In the genomic region with DNA sequence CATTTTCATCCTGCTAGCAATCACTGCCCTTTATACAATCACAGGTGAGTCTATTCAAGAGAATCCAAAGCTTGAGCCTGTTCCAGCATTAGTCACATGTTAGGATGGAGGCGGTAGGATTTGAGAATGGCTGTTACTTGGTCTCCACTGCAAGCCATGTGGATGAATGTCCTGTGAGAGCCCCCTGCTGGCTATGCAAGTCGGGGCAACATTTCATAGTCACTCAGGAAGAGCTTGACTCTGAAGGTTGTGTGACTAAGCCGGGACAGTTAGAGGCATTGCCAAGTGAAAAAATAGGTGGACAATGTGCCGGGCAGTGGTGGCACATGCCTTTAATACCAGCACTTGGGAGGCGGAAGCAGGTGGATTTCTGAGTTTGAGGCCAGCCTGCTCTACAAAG, we compare ENCODE assay signal across 9 mouse cellular contexts. TPM values are rescaled to one million over a fixed set of nuclear protein-coding genes. Genes with fewer than 3 reads are reported as not detected.
DNase-seq lines count a peak whose midpoint lies in the region; ATAC-seq and TF ChIP-seq lines count a peak whose summit lies in the region.
"Had no signal": no experiment of that assay in that cellular context is flagged by ENCODE, and none has a peak within 500 bp of the region (broad histone marks: within the 10 kb centered on the region; RNA-seq: fewer than 3 reads in every experiment).

No protein-coding gene starts in this region.

- H3K4me1 ChIP-seq in G1E (ENCODE audit: insufficient read depth, low read depth, low read length), result no peaks in the 10 kb centered on the region
- no peaks in the 10 kb centered on the region for H3K4me1 ChIP-seq in kidney, postnatal 0 days (replicated peaks; ENCODE audit: insufficient read depth, low read length)
- H3K4me1 ChIP-seq: hindbrain, embryonic 15.5 days had no signal

- intact Hi-C loops in left cerebral cortex, postnatal 25 days (cut with DNase I), result loop anchor here (10.0 kb wide), 1 partner anchor 449 kb away; no protein-coding TSS in a partner anchor
- intact Hi-C loops in left cerebral cortex, postnatal 4 days (cut with DNase I), result loop anchor here (5.0 kb wide), 1 partner anchor 102 kb away; no protein-coding TSS in a partner anchor

- no peak overlapping the region for H3K4me3 ChIP-seq in G1E (ENCODE audit: low read depth, low read length)
- no peak overlapping the region for H3K4me3 ChIP-seq in kidney, postnatal 0 days (replicated peaks; ENCODE audit: low read depth, low read length)
- H3K4me3 ChIP-seq: hindbrain, embryonic 15.5 days had no signal

- no peak overlapping the region for H3K27ac ChIP-seq in kidney, postnatal 0 days
- H3K27ac ChIP-seq: hindbrain, embryonic 15.5 days had no signal

- no peak for TF ChIP-seq CTCF in G1E (IDR thresholded peaks at IDR 0.05; ENCODE audit: low read depth, low read length)
- TF ChIP-seq CTCF in kidney, postnatal 0 days (IDR thresholded peaks at IDR 0.05; ENCODE audit: low read depth), result peak; percentile 73

- H3K27me3 ChIP-seq in G1E (ENCODE audit: insufficient read depth, low read length), result peaks cover 54% of the 10 kb centered on the region
- no peaks in the 10 kb centered on the region for H3K27me3 ChIP-seq in kidney, postnatal 0 days (ENCODE audit: insufficient read depth, low read length)
- H3K27me3 ChIP-seq: hindbrain, embryonic 15.5 days had no signal

- no peak overlapping the region for H3K4me2 ChIP-seq in kidney, postnatal 0 days (ENCODE audit: low read length)
- H3K4me2 ChIP-seq: hindbrain, embryonic 15.5 days had no signal

- no peaks in the 10 kb centered on the region for H3K36me3 ChIP-seq in G1E (replicated peaks)
- H3K36me3 ChIP-seq in kidney, postnatal 0 days (ENCODE audit: insufficient read depth, low read length), result no peaks in the 10 kb centered on the region
- H3K36me3 ChIP-seq: hindbrain, embryonic 15.5 days had no signal

- ATAC-seq in G1E (ENCODE audit: extremely low read depth, insufficient number of reproducible peaks, low FRiP score, poor library complexity, severe bottlenecking), result no peak
- ATAC-seq in kidney, postnatal 0 days (replicated peaks; ENCODE audit: low FRiP score, low read depth), result peak; percentile 29; the same call in 1 of the 2 replicates
- no peak for ATAC-seq in frontal cortex, adult (ENCODE audit: low TSS enrichment)

- no peaks in the 10 kb centered on the region for H3K9me3 ChIP-seq in G1E (replicated peaks)
- H3K9me3 ChIP-seq in kidney, postnatal 0 days (replicated peaks; ENCODE audit: low read length), result no peaks in the 10 kb centered on the region
- H3K9me3 ChIP-seq: hindbrain, embryonic 15.5 days had no signal

- H3K9ac ChIP-seq in kidney, postnatal 0 days (ENCODE audit: low read depth, low read length), result no peak overlapping the region
- H3K9ac ChIP-seq: hindbrain, embryonic 15.5 days had no signal

- peak; percentile 3 to 21 for DNase-seq in left cerebral cortex, postnatal 25 days (ENCODE audit: low spot score in 2 of 2)
- no peak for DNase-seq in left cerebral cortex, postnatal 4 days
- DNase-seq in G1E (ENCODE audit: low spot score), result peak; percentile 14
- DNase-seq in adrenal gland, postnatal 25 days, result peak; percentile 36
- peak; percentile 41 for DNase-seq in kidney, postnatal 0 days (ENCODE audit: low spot score)
- peak; percentile 25 for DNase-seq in thymus, postnatal 4 days
- no peak for DNase-seq in ovary, postnatal 10 days (ENCODE audit: low spot score)

- 48% methylated on average over 5 of the region's 5 CpGs for WGBS in kidney, postnatal 0 days

RNA-seq across cellular contexts. Expression of gene Slc5a1, which starts 40.0 kb away (rescaled TPM):
- under 1 TPM in 1 of 2 experiments, not detected in 1; 0.07 TPM for total RNA-seq in left cerebral cortex, postnatal 25 days (2021)
- total RNA-seq in left cerebral cortex, postnatal 4 days (2021), result under 1 TPM in 1 of 2 experiments, not detected in 1; 0.08 TPM
- total RNA-seq in G1E (2014; fragmentation: Nextera tagmentation) (not detected in 2 replicates), G1E (2017) (0.05 and 0.06 TPM in 2 replicates)
- not detected in 2 replicates for polyA plus RNA-seq in G1E (2012)
- not detected in 2 replicates for total RNA-seq in adrenal gland, postnatal 25 days (2021)
- 21.2 and 24.2 TPM in 2 replicates for polyA plus RNA-seq in kidney, postnatal 0 days (2015; fragmentation: Nextera tagmentation; extraction: Ambion mirVana)

Comparison
In these comparisons a context has a peak if more than half of its experiments do, and no peak if none do; other contexts are left out.
1. DNase-seq: peak in left cerebral cortex, postnatal 25 days (2 of 2), G1E (single experiment), adrenal gland, postnatal 25 days (single experiment), kidney, postnatal 0 days (single experiment) and thymus, postnatal 4 days (single experiment); none in left cerebral cortex, postnatal 4 days (single experiment) and ovary, postnatal 10 days (single experiment).